Mouse (Mus musculus) lung, postnatal 0 days (tissue): ENCODE measurements around the gene Helz.

ENCODE experiments used
- CTCF ChIP-seq: IDR thresholded peaks from 2 replicates; pipeline ENCODE4 v1.5.1; 2016; ENCODE audit warnings: antibody characterized with exemption, mild to moderate bottlenecking
- EP300 ChIP-seq: IDR thresholded peaks from 2 replicates; pipeline ENCODE4 v1.6.1; 2016; ENCODE audit warnings: antibody characterized with exemption, mild to moderate bottlenecking, control low read depth

DNA sequence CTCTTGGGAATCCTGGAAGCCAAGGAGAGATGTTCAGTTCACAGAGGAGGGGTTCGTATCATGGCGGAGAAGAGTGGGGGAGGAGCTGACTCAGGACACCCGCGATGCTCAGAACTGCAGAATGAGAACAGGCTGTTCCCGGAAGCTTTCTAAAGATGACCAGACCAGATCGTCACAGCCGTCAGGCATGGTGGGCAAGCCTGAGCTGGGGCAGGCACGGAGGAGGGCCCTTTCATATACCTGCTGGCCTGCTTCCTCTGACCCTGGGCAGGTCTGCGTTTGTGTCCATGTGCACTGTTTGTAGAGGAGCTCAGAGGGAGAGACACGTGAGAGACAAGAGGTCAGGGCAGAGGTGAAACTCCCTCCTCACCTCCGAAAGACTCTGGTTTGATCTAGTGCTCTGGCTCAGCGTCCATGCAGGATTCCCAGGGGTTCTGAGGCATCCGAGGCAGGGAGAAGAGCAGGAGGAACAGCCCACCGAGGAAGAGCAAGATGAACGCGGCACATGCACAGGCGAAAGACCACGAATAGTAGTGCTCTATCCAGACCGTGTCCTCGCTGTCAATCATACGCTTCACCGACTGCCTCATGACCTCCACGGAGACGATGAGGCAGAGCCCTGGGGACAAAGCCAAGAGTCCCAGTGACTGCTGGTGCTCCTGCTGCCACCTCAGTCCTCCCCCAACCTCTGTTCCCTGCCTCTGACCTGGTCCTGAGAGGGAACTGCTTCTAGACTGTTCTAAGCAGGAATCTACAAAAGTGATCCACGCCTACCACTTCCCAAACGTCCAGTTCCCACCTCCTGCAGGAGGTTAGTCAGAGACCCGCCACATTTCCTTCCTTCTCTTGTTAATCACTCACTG lies 155.8 kb downstream of the Helz start:
- TF ChIP-seq CTCF (no peak), EP300 (no peak)
